Mouse (Mus musculus) limb, embryonic 13.5 days (tissue): ENCODE data around the gene Kif18a. TPM values are rescaled to one million over a fixed set of nuclear protein-coding genes. Genes with fewer than 3 reads are reported as not detected.

Experiments used
- ATAC-seq: fragments of 200-750 bp; cut with Nextera tagmentation; 2 replicates; pipeline ENCODE4 v1.8.0; 2017; ENCODE audit warnings: low read depth, moderate number of reproducible peaks, moderate TSS enrichment; ENCODE audit not compliant: low FRiP score
- H3K27ac ChIP-seq: fragments of 300-500 bp; sonication (generic); 2 replicates; pipeline ENCODE4 v1.5.1; 2015; ENCODE audit warnings: inconsistent platforms, mild to moderate bottlenecking, moderate library complexity
- H3K27me3 ChIP-seq: fragments of 300-500 bp; sonication (generic); 2 replicates; pipeline ENCODE4 v1.6.1; 2015; ENCODE audit warnings: mild to moderate bottlenecking, inconsistent platforms
- H3K36me3 ChIP-seq: fragments of 300-500 bp; sonication (generic); 2 replicates; pipeline ENCODE4 v1.6.1; 2015; ENCODE audit warnings: inconsistent platforms, mild to moderate bottlenecking, moderate library complexity
- H3K4me1 ChIP-seq: fragments of 300-500 bp; sonication (generic); 2 replicates; pipeline ENCODE4 v1.6.1; 2015; ENCODE audit warnings: inconsistent platforms
- H3K4me2 ChIP-seq: fragments of 300-500 bp; sonication (generic); replicated peaks from 2 replicates; pipeline ENCODE4 v1.6.1; 2015; ENCODE audit warnings: inconsistent platforms, mild to moderate bottlenecking, moderate library complexity
- H3K4me3 ChIP-seq: fragments of 300-500 bp; sonication (generic); 2 replicates; pipeline ENCODE4 v1.5.1; 2015; ENCODE audit warnings: moderate library complexity, mild to moderate bottlenecking, inconsistent platforms
- H3K9ac ChIP-seq: fragments of 300-500 bp; sonication (generic); 2 replicates; pipeline ENCODE4 v1.6.1; 2015; ENCODE audit warnings: mild to moderate bottlenecking, inconsistent platforms
- H3K9me3 ChIP-seq: fragments of 300-500 bp; sonication (generic); 2 replicates; pipeline ENCODE4 v1.6.1; 2016; ENCODE audit warnings: inconsistent platforms
- WGBS: fragments of 180-500 bp; shearing (Covaris S2); methylation state at CpG from one replicate; pipeline ENCODE4 v1.1.7; 2015; 5-methylcytosine and 5-hydroxymethylcytosine counted together
- polyA plus RNA-seq: library from polyadenylated mRNA; unstranded; fragments of >200 nt; fragmentation: Nextera tagmentation; extraction: Ambion mirVana; gene quantifications from 2 replicates; pipeline ENCODE4 v1.2.1, GENCODE M21; 2015

Gene Kif18a
- polyA plus RNA-seq, 1 experiment from 2014 or later: 22.6 TPM

DNA sequence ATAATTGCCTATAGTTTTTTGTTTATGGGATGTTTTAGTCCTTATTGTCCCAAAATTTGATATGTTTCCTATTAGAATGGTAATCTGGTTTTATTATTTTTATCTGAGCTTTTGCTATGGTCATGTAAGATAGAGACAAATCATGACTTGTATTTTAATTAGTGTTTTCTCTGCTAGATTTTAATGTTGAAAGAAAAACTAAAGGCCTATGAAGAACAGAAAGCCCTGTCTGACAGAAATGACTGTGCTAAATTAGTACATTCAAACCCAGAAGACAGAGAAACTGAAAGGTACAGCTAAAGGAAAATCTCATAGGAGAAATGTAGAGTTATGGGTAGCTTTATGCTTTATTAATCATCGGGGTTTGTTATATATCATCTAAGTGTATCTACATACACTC lies 17.6 kb downstream of the Kif18a start:
- Histone ChIP-seq H3K4me1 (no peaks in the 10 kb centered on the region), H3K36me3 (peaks cover 29% of the 10 kb centered on the region), H3K9ac (no peak overlapping the region), H3K27ac (no peak overlapping the region), H3K4me3 (no peak overlapping the region), H3K27me3 (no peaks in the 10 kb centered on the region), H3K4me2 (no peak overlapping the region), H3K9me3 (no peaks in the 10 kb centered on the region)
- WGBS: 98% methylated on average over 1 of the region's 1 CpGs
- no peak for ATAC-seq

DNA sequence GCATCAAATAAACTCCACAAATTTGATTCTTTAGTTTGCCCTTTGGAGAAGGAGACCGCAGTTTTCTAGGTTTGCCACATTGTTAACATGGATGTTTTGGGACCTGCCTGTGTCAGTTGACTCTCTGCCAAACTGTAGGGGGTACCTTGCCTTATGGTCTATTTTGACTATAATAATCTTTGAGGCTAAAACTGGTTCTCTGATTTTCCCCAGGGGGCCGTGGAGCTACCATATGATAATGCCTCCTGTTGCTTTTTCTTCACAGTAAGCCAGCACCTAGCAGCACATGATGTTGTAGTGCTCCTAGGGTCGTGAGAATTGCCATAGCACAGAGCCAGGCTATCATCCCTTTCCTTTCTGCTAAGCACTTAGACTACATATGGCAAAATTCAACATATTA lies 21.7 kb downstream of the Kif18a start:
- peaks cover 20% of the 10 kb centered on the region for H3K36me3 ChIP-seq
- no peak overlapping the region for H3K4me2 ChIP-seq
- no peak overlapping the region for H3K4me3 ChIP-seq
- 93% methylated on average over 3 of the region's 3 CpGs for WGBS
- H3K9ac ChIP-seq: no peak overlapping the region
- ATAC-seq: no peak
- H3K27ac ChIP-seq: no peak overlapping the region
- H3K4me1 ChIP-seq: no peaks in the 10 kb centered on the region
- no peaks in the 10 kb centered on the region for H3K27me3 ChIP-seq
- no peaks in the 10 kb centered on the region for H3K9me3 ChIP-seq

DNA sequence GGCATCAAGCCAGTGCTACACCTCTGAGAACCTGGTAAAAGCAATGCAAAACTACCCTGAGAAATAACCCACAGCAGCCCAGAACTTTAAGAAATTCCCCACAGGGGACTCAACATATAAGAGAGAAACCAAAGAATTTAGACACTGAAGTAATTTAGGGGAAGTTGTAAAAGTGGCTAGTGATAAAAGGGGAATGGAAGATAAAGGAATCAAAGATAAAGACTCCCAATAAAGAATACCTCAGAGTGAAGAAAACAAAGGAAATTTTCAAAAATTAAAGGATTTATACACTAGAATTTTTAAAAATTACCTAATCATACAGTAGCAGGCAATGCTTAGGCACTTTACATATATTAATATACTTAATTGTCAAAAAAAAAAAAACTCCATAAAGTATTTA lies 23.1 kb downstream of the Kif18a start:
- Histone ChIP-seq H3K9ac (no peak overlapping the region), H3K36me3 (peaks cover 21% of the 10 kb centered on the region), H3K27me3 (no peaks in the 10 kb centered on the region), H3K27ac (no peak overlapping the region), H3K4me1 (no peaks in the 10 kb centered on the region), H3K4me2 (no peak overlapping the region), H3K9me3 (no peaks in the 10 kb centered on the region), H3K4me3 (no peak overlapping the region)
- no peak for ATAC-seq

GRCm38 (mm10) chr2:109311369-109311768 lies 30.8 kb downstream of the Kif18a start:
- ATAC-seq: no peak
- H3K27me3 ChIP-seq: no peaks in the 10 kb centered on the region
- H3K4me2 ChIP-seq: no peak overlapping the region
- no peaks in the 10 kb centered on the region for H3K4me1 ChIP-seq
- no peak overlapping the region for H3K9ac ChIP-seq
- H3K27ac ChIP-seq: no peak overlapping the region
- H3K36me3 ChIP-seq: peaks cover 47% of the 10 kb centered on the region
- WGBS: 97% methylated on average over 5 of the region's 5 CpGs
- H3K9me3 ChIP-seq: no peaks in the 10 kb centered on the region
- H3K4me3 ChIP-seq: no peak overlapping the region

DNA sequence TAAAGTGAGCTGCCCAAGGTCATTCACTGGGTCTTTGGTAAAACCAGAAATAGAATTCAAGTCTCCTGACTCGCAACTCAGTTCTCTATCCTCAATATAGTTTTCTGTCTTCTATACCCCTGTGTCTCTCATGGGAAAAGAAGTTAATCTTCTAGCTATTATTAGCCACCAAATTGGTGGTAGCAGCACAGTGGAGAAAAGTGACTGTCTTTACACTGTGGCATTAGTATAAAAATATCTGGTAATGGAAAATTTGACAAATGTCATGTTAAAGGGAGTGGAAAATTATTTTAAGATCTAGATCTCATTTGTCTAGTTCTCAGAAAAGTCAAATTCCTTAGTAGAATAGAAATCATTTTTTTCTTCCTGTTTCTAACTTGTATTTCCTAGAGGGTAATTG lies 51.3 kb downstream of the Kif18a start:
- H3K27me3 ChIP-seq: no peaks in the 10 kb centered on the region
- no peak overlapping the region for H3K27ac ChIP-seq
- ATAC-seq: no peak
- no peaks in the 10 kb centered on the region for H3K9me3 ChIP-seq
- H3K4me3 ChIP-seq: no peak overlapping the region
- no peak overlapping the region for H3K9ac ChIP-seq
- H3K4me2 ChIP-seq: no peak overlapping the region
- 96% methylated on average over 1 of the region's 1 CpGs for WGBS
- no peaks in the 10 kb centered on the region for H3K4me1 ChIP-seq
- peaks cover 14% of the 10 kb centered on the region for H3K36me3 ChIP-seq

- no peak overlapping the region for H3K4me3 ChIP-seq
- H3K4me1 ChIP-seq: no peaks in the 10 kb centered on the region
- H3K36me3 ChIP-seq: peaks cover 16% of the 10 kb centered on the region
- no peak overlapping the region for H3K27ac ChIP-seq
- no peak overlapping the region for H3K9ac ChIP-seq
- no peak overlapping the region for H3K4me2 ChIP-seq
- H3K27me3 ChIP-seq: no peaks in the 10 kb centered on the region
- ATAC-seq: no peak
- 93% methylated on average over 5 of the region's 5 CpGs for whole genome bisulfite sequencing
- no peaks in the 10 kb centered on the region for H3K9me3 ChIP-seq
These were observed 53.7 kb downstream of the Kif18a start for GRCm38 (mm10) chr2:109334237-109334636.

GRCm38 (mm10) chr2:109335765-109336164 lies 55.2 kb downstream of the Kif18a start:
- WGBS: 96% methylated on average over 1 of the region's 1 CpGs
- H3K9ac ChIP-seq: no peak overlapping the region
- H3K9me3 ChIP-seq: no peaks in the 10 kb centered on the region
- H3K4me3 ChIP-seq: no peak overlapping the region
- H3K27me3 ChIP-seq: no peaks in the 10 kb centered on the region
- no peak for ATAC-seq
- peaks cover 16% of the 10 kb centered on the region for H3K36me3 ChIP-seq
- H3K27ac ChIP-seq: no peak overlapping the region
- H3K4me1 ChIP-seq: no peaks in the 10 kb centered on the region
- H3K4me2 ChIP-seq: no peak overlapping the region

GRCm38 (mm10) chr2:109345386-109345785 lies 64.8 kb downstream of the Kif18a start:
- Histone ChIP-seq H3K27me3 (no peaks in the 10 kb centered on the region), H3K4me1 (no peaks in the 10 kb centered on the region), H3K4me3 (no peak overlapping the region), H3K36me3 (no peaks in the 10 kb centered on the region; the same call in 1 of the 2 replicates), H3K27ac (no peak overlapping the region), H3K9me3 (no peaks in the 10 kb centered on the region), H3K4me2 (no peak overlapping the region), H3K9ac (no peak overlapping the region)
- ATAC-seq: no peak
- 85% methylated on average over 4 of the region's 4 CpGs for WGBS

DNA sequence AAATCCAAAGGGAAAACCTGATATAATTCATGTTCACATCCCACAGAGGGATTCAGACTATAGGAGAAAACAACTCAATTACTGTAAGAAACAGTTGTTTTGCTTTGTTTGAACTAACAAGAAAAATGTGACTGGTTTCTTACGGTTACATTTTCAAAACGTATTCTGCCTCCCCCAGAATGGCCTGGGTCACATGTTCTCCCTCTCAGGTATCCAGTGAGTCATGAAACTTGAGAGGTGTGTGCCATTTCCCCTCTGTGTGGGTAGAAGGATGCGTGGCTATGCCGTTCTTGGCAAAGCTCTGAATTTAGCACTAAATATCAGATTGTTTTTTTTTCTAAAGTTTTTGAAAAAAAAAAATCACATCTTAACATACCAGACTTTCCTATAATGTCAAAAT lies 68.2 kb downstream of the Kif18a start:
- Histone ChIP-seq H3K4me2 (no peak overlapping the region), H3K4me3 (no peak overlapping the region), H3K27me3 (no peaks in the 10 kb centered on the region), H3K27ac (no peak overlapping the region), H3K36me3 (no peaks in the 10 kb centered on the region; the same call in 1 of the 2 replicates), H3K9ac (no peak overlapping the region), H3K9me3 (no peaks in the 10 kb centered on the region), H3K4me1 (no peaks in the 10 kb centered on the region)
- ATAC-seq: no peak
- WGBS: 48% methylated on average over 4 of the region's 4 CpGs

GRCm38 (mm10) chr2:109358456-109359141 lies 78.1 kb downstream of the Kif18a start:
- Histone ChIP-seq H3K36me3 (no peaks in the 10 kb centered on the region), H3K4me1 (no peaks in the 10 kb centered on the region), H3K27me3 (no peaks in the 10 kb centered on the region), H3K27ac (no peak overlapping the region), H3K9me3 (no peaks in the 10 kb centered on the region), H3K4me2 (no peak overlapping the region), H3K4me3 (no peak overlapping the region), H3K9ac (no peak overlapping the region)
- WGBS: 33% methylated on average over 3 of the region's 3 CpGs
- ATAC-seq: no peak

DNA sequence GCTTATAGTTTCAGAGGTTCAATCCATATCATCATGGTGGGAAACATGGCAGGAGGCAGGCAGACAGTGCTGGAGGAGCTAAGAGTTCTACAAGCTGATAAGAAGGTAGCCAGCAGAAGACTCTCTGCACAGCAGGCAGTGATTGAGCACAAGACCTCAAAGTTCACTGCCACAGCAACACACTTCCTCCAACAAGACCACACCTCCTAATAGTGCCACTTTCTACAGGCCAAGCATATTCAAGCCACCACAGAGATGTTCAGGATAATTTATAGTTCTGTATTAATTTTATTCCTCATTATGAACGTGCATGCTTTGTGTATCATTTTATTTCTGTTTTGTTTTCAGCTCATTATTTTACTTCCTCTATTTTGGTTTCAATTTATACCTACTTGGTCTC lies 85.4 kb downstream of the Kif18a start:
- no peak for ATAC-seq
- Histone ChIP-seq H3K9me3 (no peaks in the 10 kb centered on the region), H3K36me3 (no peaks in the 10 kb centered on the region), H3K27ac (no peak overlapping the region), H3K9ac (no peak overlapping the region), H3K4me1 (no peaks in the 10 kb centered on the region), H3K4me2 (no peak overlapping the region), H3K27me3 (no peaks in the 10 kb centered on the region), H3K4me3 (no peak overlapping the region)
- 72% methylated on average over 1 of the region's 1 CpGs for WGBS

GRCm38 (mm10) chr2:109374881-109375280 lies 94.3 kb downstream of the Kif18a start:
- no peaks in the 10 kb centered on the region for H3K9me3 ChIP-seq
- no peaks in the 10 kb centered on the region for H3K4me1 ChIP-seq
- no peak for ATAC-seq
- H3K4me2 ChIP-seq: no peak overlapping the region
- no peak overlapping the region for H3K27ac ChIP-seq
- H3K36me3 ChIP-seq: no peaks in the 10 kb centered on the region
- no peak overlapping the region for H3K4me3 ChIP-seq
- no peaks in the 10 kb centered on the region for H3K27me3 ChIP-seq
- 41% methylated on average over 2 of the region's 2 CpGs for WGBS
- H3K9ac ChIP-seq: no peak overlapping the region

- H3K4me2 ChIP-seq: no peak overlapping the region
- H3K4me1 ChIP-seq: peaks cover 2% of the 10 kb centered on the region; the same call in 1 of the 2 replicates
- no peak overlapping the region for H3K27ac ChIP-seq
- no peak overlapping the region for H3K9ac ChIP-seq
- WGBS: 85% methylated on average over 1 of the region's 1 CpGs
- no peaks in the 10 kb centered on the region for H3K27me3 ChIP-seq
- no peak overlapping the region for H3K4me3 ChIP-seq
- no peaks in the 10 kb centered on the region for H3K9me3 ChIP-seq
- H3K36me3 ChIP-seq: no peaks in the 10 kb centered on the region
- ATAC-seq: no peak
These were observed 103.5 kb downstream of the Kif18a start for GRCm38 (mm10) chr2:109384019-109384418.
